22 mouse cellular contexts compared by ENCODE assay signal in genomic region chr16:3983146-3983700, GRCm38 (mm10). TPM values are rescaled to one million over a fixed set of nuclear protein-coding genes. Genes with fewer than 3 reads are reported as not detected.
DNase-seq lines count a peak whose midpoint lies in the region; ATAC-seq and TF ChIP-seq lines count a peak whose summit lies in the region.
"Had no signal": no experiment of that assay in that cellular context is flagged by ENCODE, and none has a peak within 500 bp of the region (broad histone marks: within the 10 kb centered on the region; RNA-seq: fewer than 3 reads in every experiment).

No protein-coding gene starts in this region.

- no peaks in the 10 kb centered on the region for H3K4me1 ChIP-seq in intestine, postnatal 0 days (replicated peaks; ENCODE audit: control insufficient read depth, insufficient read depth, low read length)
- H3K4me1 ChIP-seq: embryonic facial prominence, embryonic 12.5 days; forebrain, embryonic 12.5 days; heart, embryonic 10.5 days had no signal

- H3K4me3 ChIP-seq in intestine, postnatal 0 days (ENCODE audit: low read depth, low read length), result no peak overlapping the region
- H3K4me3 ChIP-seq: embryonic facial prominence, embryonic 12.5 days; forebrain, embryonic 12.5 days; heart, embryonic 10.5 days had no signal

- H3K9me3 ChIP-seq in intestine, postnatal 0 days (ENCODE audit: control insufficient read depth), result no peaks in the 10 kb centered on the region
- H3K9me3 ChIP-seq: embryonic facial prominence, embryonic 12.5 days; forebrain, embryonic 12.5 days; G1E; heart, embryonic 10.5 days had no signal

- 84% methylated on average over 7 of the region's 7 CpGs for WGBS in intestine, postnatal 0 days

- peak; percentile 91 for DNase-seq in heart, adult 11 months
- no peak for DNase-seq in heart, postnatal 36 days
- peak; percentile 63 to 68 for DNase-seq in B cell, adult 2 months
- peak; percentile 28 for DNase-seq in R1 (ENCODE audit: low read depth, low spot score)
- peak; percentile 71 to 72 for DNase-seq in spleen, postnatal 36 days (ENCODE audit: low spot score in 2 of 2)
- no peak for DNase-seq in right cerebral cortex, postnatal 10 days (ENCODE audit: low spot score in 2 of 2)
- no peak for DNase-seq in thymus, postnatal 14 days
- DNase-seq: adrenal gland, postnatal 10 days; cerebellum, adult 11-12 months; cerebellum, adult 9-10 months; cerebellum, postnatal 25 days; gastrocnemius, postnatal 14 days; heart, postnatal 10 days had no signal

- no peaks in the 10 kb centered on the region for H3K27me3 ChIP-seq in intestine, postnatal 0 days (replicated peaks; ENCODE audit: control insufficient read depth, insufficient read depth, low read length)
- H3K27me3 ChIP-seq: embryonic facial prominence, embryonic 12.5 days; forebrain, embryonic 12.5 days had no signal

- no peak overlapping the region for H3K4me2 ChIP-seq in intestine, postnatal 0 days (replicated peaks; ENCODE audit: low read depth)
- H3K4me2 ChIP-seq: embryonic facial prominence, embryonic 12.5 days; forebrain, embryonic 12.5 days; hindbrain, embryonic 14.5 days had no signal

- TF ChIP-seq CTCF in intestine, postnatal 0 days (IDR thresholded peaks at IDR 0.05; ENCODE audit: low read depth), result no peak

- ATAC-seq in intestine, postnatal 0 days, result no peak
- ATAC-seq: forebrain, embryonic 16.5 days had no signal

- H3K9ac ChIP-seq in intestine, postnatal 0 days (ENCODE audit: low read depth, low read length), result no peak overlapping the region
- H3K9ac ChIP-seq: embryonic facial prominence, embryonic 12.5 days; forebrain, embryonic 12.5 days; hindbrain, embryonic 14.5 days had no signal

- no peak overlapping the region for H3K27ac ChIP-seq in intestine, postnatal 0 days (ENCODE audit: low read depth, low read length)
- H3K27ac ChIP-seq: embryonic facial prominence, embryonic 12.5 days; forebrain, embryonic 12.5 days; heart, embryonic 10.5 days; hindbrain, embryonic 14.5 days had no signal

- intact Hi-C loops in heart, postnatal 36 days (cut with DNase I), result no loop called here

- peaks cover 88% of the 10 kb centered on the region for H3K36me3 ChIP-seq in intestine, postnatal 0 days (ENCODE audit: control insufficient read depth, insufficient read depth)

RNA-seq across cellular contexts. Expression of gene Nlrc3, which starts 6.8 kb away (rescaled TPM):
- 1 to 10 TPM; 1.0 to 1.1 TPM for total RNA-seq in heart, postnatal 36 days (2021)
- polyA plus RNA-seq in intestine, postnatal 0 days (2015; fragmentation: Nextera tagmentation; extraction: Ambion mirVana), result 0.46 and 0.50 TPM in 2 replicates
- polyA plus RNA-seq: G1E had no signal

RNA-seq across cellular contexts. Expression of gene Slx4, which starts 20.3 kb away (rescaled TPM):
- 1 to 10 TPM; 7.0 to 7.1 TPM for total RNA-seq in heart, postnatal 36 days (2021)
- 5.6 and 6.0 TPM in 2 replicates for polyA plus RNA-seq in intestine, postnatal 0 days (2015; fragmentation: Nextera tagmentation; extraction: Ambion mirVana)

RNA-seq across cellular contexts. Expression of gene Dnase1, which starts 53.5 kb away (rescaled TPM):
- total RNA-seq in heart, postnatal 36 days (2021), result not detected
- polyA plus RNA-seq in intestine, postnatal 0 days (2015; fragmentation: Nextera tagmentation; extraction: Ambion mirVana), result 8.0 and 8.9 TPM in 2 replicates
- total RNA-seq: adrenal gland, postnatal 10 days; gastrocnemius, postnatal 14 days; granulocyte monocyte progenitor cell, adult 5-6 weeks; heart, postnatal 10 days had no signal
- polyA plus RNA-seq: cortical plate, adult 2 months; G1E had no signal

Comparison
In these comparisons a context has a peak if more than half of its experiments do, and no peak if none do; other contexts are left out.
1. DNase-seq: peak in heart, adult 11 months (single experiment), B cell, adult 2 months (2 of 2), R1 (single experiment) and spleen, postnatal 36 days (2 of 2); none in heart, postnatal 36 days (0 of 2), right cerebral cortex, postnatal 10 days (0 of 2) and thymus, postnatal 14 days (single experiment).